Mouse (Mus musculus) stomach, embryonic 15.5 days (tissue): ENCODE measurements at regions not wholly inside any gene's neighbourhood (a gene's known extent, or its start where the extent isn't known, plus 50 kb on each side); places are given as distances from the start of the nearest gene placed in this dataset.

Experiments
- ATAC-seq: fragments of 200-750 bp; cut with Nextera tagmentation; 2 replicates; pipeline ENCODE4 v1.8.0; 2017; ENCODE audit warnings: low read depth, moderate number of reproducible peaks, moderate TSS enrichment; ENCODE audit not compliant: insufficient read depth, low FRiP score
- H3K27ac ChIP-seq: fragments of 300-500 bp; sonication (generic); 2 replicates; pipeline ENCODE4 v1.5.1; 2015; ENCODE audit warnings: mild to moderate bottlenecking, inconsistent platforms
- H3K27me3 ChIP-seq: fragments of 300-500 bp; sonication (generic); replicated peaks from 2 replicates; pipeline ENCODE4 v1.6.1; 2015; ENCODE audit warnings: inconsistent platforms
- H3K36me3 ChIP-seq: fragments of 300-500 bp; sonication (generic); 2 replicates; pipeline ENCODE4 v1.6.1; 2015; ENCODE audit warnings: inconsistent platforms
- H3K4me1 ChIP-seq: fragments of 300-500 bp; sonication (generic); 2 replicates; pipeline ENCODE4 v1.6.1; 2015; ENCODE audit warnings: inconsistent platforms
- H3K4me2 ChIP-seq: fragments of 300-500 bp; sonication (generic); 2 replicates; pipeline ENCODE4 v1.6.1; 2015; ENCODE audit warnings: mild to moderate bottlenecking, inconsistent platforms
- H3K4me3 ChIP-seq: fragments of 300-500 bp; sonication (generic); replicated peaks from 2 replicates; pipeline ENCODE4 v1.5.1; 2015; ENCODE audit warnings: inconsistent platforms
- H3K9ac ChIP-seq: fragments of 300-500 bp; sonication (generic); 2 replicates; pipeline ENCODE4 v1.6.1; 2015; ENCODE audit warnings: inconsistent platforms
- H3K9me3 ChIP-seq: fragments of 300-500 bp; sonication (generic); 2 replicates; pipeline ENCODE4 v1.6.1; 2016; ENCODE audit warnings: inconsistent platforms
- WGBS: fragments of 180-500 bp; shearing (Covaris S2); methylation state at CpG from one replicate; pipeline ENCODE4 v1.1.7; 2015; 5-methylcytosine and 5-hydroxymethylcytosine counted together

DNA sequence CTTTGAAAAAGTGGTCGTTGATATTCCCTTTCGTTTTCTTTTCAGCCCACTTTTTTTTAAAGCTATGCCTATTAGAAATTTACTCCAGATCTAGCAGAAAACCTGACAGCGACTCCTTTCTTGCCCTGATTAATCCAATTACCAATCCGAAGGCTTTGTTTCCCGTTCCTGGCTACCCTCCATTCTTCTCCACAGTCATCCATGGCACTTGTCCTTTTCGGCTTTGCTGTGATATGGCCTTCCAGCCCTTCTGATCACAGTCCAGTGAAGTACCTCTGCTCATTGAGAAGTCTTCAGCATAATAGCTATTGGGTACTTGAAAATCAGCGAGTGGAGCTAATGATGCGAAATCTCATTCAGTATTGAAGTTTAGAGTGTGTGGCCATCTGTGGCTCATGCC, 99.0 kb upstream of the Alg10b start:
- WGBS: 79% methylated on average over 8 of the region's 8 CpGs
- H3K27ac ChIP-seq: no peak overlapping the region
- no peak for ATAC-seq

DNA sequence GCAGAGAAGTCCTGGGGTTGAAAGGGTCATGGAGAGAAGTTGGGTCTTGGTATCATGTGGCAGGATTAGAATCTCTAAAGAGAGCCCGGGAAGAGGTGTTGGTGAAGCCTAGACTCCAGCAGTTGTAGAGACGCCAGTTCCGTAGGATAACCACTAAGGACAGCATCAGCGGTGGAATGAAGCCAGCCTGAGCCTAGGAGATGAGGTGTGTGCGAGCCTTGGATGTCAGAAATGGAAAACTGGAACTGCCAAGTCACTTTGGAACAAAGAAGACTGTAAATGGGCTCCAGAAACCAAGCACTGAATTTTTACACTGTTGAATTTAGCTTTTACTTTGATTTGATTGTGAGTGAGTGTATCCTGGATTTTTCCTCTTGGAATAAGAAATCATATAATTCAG, 92.3 kb upstream of the Alg10b start:
- Histone ChIP-seq H3K4me2 (no peak overlapping the region), H3K9me3 (no peaks in the 10 kb centered on the region), H3K36me3 (no peaks in the 10 kb centered on the region), H3K9ac (no peak overlapping the region), H3K27ac (no peak overlapping the region), H3K4me1 (no peaks in the 10 kb centered on the region), H3K4me3 (no peak overlapping the region), H3K27me3 (no peaks in the 10 kb centered on the region)
- WGBS: 83% methylated on average over 5 of the region's 5 CpGs
- ATAC-seq: no peak

More for the DNA sequence above, 99.0 kb upstream of the Alg10b start:
- Histone ChIP-seq H3K4me1 (no peaks in the 10 kb centered on the region), H3K9me3 (no peaks in the 10 kb centered on the region), H3K27me3 (no peaks in the 10 kb centered on the region), H3K36me3 (no peaks in the 10 kb centered on the region), H3K4me3 (no peak overlapping the region), H3K4me2 (no peak overlapping the region), H3K9ac (no peak overlapping the region)

DNA sequence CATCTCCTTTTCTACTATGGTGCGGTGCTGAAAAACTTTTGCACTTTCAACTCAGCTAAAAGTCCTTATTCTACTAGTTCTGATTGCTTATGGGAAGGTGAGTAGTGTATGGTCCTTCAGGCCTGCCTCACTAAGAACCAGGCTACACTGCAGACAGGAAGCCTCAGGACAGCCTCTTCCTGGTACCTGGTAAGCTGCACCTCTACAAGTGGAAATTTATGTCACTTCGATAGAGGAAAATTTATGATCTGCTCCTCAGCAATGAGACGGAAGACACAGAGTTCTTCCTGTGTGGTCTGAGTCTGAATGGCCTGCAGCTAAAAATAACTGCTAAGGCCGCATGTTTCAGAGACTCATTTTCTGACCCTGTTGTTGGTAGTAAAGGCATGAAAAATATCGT, 83.1 kb upstream of the Alg10b start:
- 52% methylated on average over 5 of the region's 5 CpGs for WGBS

DNA sequence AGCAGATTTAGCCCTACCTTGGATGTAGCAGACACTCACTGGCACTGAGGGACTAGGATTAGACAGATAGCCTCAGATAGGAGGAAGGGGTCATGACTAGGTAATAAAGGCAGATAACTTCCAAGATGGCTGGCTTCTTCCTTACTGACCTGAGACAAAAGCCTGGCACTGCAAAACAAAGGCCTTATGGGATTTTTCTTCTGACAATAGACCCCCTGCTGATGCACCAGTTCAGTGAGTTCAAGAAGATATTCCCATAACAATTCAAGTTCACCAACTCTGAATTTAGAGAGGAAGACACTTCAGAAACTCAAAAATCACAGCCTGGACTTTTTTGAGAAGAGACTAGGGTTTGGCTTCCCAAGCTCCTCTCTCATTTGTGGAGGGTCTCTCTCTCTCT, 75.4 kb upstream of the Alg10b start:
- no peak overlapping the region for H3K4me2 ChIP-seq
- no peak overlapping the region for H3K9ac ChIP-seq
- no peaks in the 10 kb centered on the region for H3K4me1 ChIP-seq
- H3K4me3 ChIP-seq: no peak overlapping the region
- no peaks in the 10 kb centered on the region for H3K9me3 ChIP-seq
- ATAC-seq: no peak
- H3K27me3 ChIP-seq: no peaks in the 10 kb centered on the region
- H3K36me3 ChIP-seq: no peaks in the 10 kb centered on the region
- no peak overlapping the region for H3K27ac ChIP-seq

More for the DNA sequence above, 83.1 kb upstream of the Alg10b start:
- no peaks in the 10 kb centered on the region for H3K4me1 ChIP-seq
- no peaks in the 10 kb centered on the region for H3K36me3 ChIP-seq
- ATAC-seq: no peak
- H3K27ac ChIP-seq: no peak overlapping the region
- H3K9ac ChIP-seq: no peak overlapping the region
- H3K9me3 ChIP-seq: no peaks in the 10 kb centered on the region
- H3K27me3 ChIP-seq: no peaks in the 10 kb centered on the region
- H3K4me3 ChIP-seq: no peak overlapping the region
- H3K4me2 ChIP-seq: no peak overlapping the region

DNA sequence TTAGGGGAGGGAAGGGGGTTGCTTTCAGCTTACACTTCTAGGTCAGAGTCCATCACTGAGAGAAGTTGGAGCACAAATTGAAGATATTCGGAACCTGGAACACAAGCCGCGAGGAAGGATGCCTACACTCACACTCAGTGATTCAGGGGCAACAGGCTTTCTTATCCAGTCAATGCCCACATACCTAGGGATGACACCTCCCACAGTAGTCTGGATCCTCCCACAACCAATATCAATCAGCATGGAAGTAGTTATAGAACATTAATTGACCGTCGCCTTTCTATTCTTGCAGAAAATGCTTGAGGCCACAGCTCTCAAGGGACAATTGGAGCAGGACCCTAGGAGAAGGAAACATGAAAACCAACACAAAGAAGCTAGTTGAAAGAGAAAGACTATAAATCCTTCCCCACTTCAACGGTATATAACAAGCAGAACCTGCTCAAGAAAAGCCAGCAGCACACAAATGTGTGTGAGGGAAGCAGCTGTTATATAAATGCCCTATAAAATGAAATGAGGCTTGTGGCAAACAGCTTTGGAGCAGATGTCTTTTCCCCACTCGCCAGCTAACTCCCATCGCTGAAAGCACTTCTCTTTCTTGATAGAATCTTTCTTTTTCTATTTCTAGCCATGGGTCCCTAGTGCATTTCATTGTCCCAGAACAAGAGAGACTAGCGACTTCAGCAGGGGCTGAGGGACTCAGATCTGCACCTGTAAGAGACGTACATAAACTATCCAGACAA, 70.1 kb upstream of the Alg10b start:
- Histone ChIP-seq H3K4me2 (no peak overlapping the region), H3K36me3 (no peaks in the 10 kb centered on the region), H3K27me3 (no peaks in the 10 kb centered on the region), H3K4me1 (no peaks in the 10 kb centered on the region), H3K9me3 (no peaks in the 10 kb centered on the region), H3K9ac (no peak overlapping the region), H3K27ac (no peak overlapping the region), H3K4me3 (no peak overlapping the region)
- ATAC-seq: no peak
- WGBS: 80% methylated on average over 10 of the region's 10 CpGs
